Mouse (Mus musculus) cerebellum, adult 11 months (tissue): ENCODE results near the gene Igsf9.
A peak's percentile ranks its signal among the peaks of the same experiment; 100 is the strongest.

Source experiments
- DNase-seq: peaks from one replicate; pipeline ENCODE4 v3.0.0; 2022

Igsf9 gene

DNA sequence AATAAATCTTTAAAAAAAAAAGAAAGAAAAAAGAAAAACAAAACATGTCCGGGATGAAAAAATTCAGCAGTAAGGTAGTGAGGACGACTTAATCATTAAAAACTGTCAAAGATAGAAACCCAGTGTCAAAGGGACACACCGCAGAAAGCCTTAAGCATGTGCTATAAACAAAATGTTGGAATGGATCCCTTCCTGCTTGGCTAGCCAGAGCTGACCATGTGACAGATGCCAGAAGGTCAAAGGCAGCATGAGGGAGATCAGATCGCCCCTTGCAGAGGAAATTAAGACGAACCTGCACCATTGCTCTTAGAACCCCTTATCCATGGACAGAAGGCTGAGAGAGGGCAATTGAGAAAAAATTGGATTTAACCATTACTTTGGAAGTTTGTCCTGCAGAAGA is 12.2 kb upstream of the Igsf9 start:
- DNase-seq, result no peak

DNA sequence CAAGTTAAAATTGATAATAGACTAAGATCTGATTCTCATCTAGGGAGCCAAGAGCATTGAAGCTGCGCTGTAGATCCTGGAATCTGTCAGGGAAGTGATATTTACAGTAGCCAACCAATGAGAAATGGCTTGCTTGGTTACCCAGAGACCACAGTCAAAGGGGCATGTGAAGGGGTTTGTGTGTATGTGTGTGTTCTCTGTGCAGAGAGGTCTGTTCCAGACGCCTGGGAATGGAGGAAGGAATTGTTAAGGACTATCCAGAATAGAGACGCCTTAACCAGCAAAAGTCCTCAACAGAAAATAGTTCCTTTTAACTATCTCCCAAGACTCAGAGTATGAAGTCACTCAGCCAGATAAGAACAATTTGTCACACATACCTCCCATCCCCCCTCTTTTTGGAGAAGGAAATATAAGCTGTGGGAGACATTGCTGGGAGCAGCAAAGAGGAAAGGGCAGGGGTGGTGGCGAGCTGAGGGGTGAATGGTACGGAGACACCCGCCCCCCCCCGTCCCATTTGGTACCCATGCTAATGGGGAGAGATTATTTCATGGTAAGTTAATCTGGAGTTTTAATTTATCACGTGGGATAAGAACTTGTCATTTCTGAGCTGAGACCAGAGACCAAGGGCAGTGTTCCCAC is 11.7 kb upstream of the Igsf9 start:
- no peak for DNase-seq

DNA sequence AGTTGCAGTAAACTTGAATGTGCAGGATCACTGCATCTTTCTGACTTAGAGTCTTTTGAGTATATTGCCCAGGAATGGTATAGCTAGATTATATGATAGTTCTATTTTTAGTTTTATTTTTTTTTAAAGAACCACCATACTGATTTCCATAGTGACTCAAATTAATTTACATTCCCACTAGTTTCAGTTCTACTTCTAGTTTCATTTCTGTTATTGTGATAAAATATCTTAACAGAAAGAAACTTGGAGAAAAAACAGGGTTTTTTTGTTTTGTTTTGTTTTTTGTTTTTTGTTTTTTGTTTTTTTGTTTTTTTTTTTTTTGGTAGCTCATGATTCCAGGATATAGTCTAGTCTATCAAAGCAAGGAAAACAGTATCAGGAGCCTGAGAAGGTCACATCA is 8.7 kb upstream of the Igsf9 start:
- no peak for DNase-seq

DNA sequence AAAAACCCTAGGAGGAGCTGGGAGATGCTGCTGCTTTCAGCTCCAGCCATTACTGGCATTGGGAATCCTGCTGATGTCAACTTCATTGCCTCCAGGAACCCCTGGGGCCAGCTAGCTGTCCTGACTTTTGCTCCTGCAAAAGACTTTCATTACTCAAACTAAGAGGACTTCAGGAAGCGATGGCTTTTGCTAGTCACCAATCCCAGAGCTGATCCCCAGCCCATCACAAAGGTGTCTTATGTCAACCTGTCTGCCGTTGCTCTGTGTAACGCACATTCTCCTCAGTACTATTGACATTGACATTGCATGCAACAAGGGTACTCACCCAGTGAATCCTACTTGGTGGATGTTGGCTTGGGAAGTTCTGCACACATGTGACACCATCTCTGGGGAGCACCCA is 7.4 kb upstream of the Igsf9 start:
- DNase-seq, result no peak

DNA sequence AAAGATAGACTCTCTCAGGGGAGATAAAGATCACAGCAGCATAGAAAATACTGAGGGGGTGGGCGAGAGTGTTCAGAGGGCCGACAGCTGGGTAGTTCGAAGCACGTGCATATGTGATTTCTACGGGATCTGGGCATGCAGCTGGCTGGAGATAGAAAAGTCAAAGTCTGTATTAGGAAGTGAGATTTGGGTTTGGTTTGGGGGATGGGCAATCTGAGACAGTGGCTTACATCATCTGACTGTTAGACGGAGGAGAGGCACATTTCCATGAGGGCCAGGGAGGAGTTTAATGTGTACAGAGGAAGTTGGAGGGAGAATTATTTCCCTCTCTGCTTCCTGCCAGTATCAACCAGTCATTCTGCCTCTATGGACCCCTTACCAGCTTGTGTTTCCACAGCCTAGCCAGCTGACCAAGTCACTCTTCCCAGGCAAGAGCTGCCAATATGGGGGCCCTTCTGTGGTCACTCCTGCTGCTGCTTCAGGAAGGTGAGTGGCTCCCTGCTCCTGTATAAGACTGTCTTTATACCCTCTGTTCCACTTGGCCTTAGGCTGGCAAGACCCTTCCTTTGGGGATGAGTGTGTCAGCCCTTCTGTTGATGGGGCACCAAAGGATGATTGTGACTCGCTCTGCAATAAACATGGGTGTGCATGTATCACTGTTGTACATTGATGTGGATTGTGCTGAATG is 6.4 kb upstream of the Igsf9 start, which contains the start of gene Slamf9:
Gene Slamf9, plus strand, starts transcription at position 305 of the 688 bp plus-strand sequence.
- no peak for DNase-seq

DNA sequence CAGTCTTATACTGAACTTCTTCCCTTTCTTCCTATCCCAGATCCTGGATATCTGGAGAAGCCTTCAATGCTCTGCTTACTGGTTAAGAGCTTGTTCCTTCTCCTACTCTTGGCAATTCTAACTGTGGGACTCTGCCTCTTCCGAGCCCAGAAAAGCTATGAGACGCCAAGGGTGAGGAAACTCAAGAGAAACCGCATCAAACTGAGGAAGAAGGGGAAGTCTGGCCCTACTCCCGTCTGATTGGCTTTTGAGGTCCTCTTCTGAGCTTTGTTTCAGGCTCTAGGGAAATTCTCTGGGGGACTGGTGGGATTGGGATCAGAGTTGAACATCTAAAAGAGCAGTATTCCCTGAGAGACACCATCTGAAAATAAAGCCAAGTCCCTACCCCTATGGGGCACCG is 3.6 kb upstream of the Igsf9 start:
- no peak for DNase-seq

DNA sequence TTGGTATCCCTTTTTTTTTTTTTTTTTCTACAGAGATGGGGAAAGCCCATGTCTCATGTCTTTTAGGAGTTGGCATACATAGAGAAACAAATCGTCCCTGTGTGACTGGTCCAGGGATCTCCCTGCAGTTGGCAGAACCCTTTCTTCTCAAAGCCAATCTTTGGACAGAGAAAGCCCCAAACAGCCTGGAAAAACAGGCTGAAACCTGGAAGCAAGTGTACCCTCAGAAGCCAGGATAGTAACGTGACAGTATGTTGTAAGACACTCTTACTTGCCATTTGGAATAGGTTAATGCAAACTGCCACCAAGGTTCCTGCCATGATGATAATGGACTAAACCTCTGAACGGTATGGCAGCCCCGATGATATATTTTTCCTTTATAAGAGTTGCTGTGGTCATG is 1.2 kb upstream of the Igsf9 start:
- no peak for DNase-seq

DNA sequence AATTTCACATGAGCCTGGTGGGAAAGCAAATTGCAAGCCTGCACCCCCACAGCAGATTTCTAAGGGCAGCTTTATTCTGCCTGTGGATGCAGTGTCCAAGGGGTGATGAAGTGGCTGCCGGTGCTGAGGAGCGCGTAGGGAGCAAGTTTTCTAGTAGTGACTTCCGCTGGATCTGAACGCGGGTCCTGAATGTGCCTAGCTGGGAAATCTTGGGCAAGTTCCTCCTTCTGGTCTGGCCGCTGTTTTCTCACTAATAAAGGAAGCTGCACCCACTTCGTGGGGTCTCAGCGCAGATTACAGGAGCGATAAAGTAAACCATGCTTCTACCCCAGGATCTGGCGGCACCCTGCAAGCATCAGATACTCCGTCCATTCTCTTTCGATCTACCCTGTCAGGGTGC is 477 bp upstream of the Igsf9 start:
- no peak for DNase-seq

DNA sequence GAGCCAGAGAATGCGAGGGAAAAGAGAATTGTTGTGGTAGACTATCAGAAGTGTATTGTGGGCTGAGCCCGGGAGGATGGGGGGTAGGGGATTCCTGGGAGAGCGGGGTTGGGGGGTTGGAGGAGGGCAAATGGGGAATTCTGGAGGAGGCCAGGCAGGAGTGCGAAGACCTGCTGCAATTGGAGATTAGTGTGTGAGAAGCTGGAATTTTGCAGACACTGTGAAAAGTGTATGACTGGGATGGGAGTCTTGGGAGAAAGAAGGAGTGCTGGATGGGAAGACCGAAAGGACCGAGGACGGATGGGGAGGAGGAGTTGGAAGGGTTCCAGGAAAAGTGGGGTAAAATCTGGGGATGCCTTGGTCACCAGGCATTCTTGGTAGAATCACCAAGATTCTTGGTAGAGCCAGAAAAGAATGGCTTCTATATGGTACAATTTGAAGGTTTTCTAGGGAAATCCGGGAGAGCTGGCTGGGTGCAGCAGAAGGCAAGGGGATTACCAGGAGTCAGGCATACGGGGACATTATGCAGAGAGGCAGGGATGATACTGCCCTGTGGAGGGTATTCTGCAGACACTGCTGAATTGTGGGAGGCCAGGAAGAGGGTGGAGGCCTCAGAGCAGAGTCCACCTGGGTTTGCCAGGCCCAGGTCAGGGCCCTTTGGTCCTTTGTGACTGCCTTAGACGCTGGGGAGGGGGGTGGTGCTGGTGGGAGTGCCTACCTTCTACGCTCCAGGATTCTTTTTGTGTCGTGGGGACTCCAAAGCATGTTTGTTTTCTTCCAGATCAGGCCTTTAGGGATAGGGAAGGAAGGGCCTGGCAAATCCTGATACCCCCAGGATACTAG is 1.2 kb downstream of the Igsf9 start:
- no peak for DNase-seq

DNA sequence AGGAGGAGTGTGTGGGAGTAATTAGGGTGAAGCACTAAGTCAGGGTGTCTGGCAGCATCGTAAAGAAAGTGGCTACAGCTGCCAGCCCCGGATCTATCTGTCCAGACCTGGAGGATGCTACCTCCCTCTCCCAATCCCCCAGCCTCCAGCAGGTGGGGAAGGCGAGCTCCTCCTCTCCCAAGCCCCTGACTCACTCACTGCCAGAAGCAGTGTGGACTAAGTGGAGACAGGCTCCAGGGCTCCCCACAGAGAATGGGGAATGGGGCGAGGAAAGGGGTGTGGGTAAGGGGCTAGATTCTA is 1.7 kb downstream of the Igsf9 start:
- no peak for DNase-seq

DNA sequence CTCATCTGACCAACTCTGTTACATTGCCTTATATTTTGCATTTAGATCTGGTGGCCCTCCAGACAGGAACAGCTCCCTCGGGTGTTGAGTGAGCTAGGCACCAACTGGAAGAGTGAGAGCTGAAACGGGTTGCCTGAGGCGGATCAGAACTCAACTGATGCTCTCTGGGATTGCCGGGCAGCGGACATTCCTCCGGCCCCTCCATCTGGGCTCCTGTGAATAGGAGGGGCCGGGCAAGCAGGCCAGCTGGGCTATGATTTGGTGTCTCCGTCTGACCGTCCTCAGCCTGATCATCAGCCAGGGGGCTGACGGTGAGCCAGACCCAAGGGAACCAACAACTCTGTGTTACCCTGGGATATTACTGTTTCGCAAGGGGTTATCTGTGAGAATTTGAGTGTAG is 2.6 kb downstream of the Igsf9 start:
- DNase-seq, result no peak

DNA sequence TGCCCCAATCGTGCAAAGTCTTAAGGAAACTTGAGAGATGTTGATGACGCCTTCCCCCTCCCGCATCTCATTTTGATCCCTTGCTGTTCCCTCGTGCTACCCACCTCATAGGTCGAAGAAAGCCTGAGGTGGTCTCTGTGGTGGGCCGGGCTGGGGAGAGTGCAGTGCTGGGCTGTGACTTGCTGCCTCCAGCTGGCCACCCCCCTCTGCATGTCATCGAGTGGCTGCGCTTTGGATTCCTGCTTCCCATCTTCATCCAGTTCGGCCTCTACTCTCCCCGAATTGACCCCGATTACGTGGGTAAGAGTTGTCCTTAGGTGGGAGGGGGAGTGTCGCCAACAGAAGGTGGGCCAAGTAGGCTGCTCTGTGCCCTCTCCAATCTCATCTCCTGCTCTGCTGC is 3.1 kb downstream of the Igsf9 start:
- DNase-seq, result no peak

DNA sequence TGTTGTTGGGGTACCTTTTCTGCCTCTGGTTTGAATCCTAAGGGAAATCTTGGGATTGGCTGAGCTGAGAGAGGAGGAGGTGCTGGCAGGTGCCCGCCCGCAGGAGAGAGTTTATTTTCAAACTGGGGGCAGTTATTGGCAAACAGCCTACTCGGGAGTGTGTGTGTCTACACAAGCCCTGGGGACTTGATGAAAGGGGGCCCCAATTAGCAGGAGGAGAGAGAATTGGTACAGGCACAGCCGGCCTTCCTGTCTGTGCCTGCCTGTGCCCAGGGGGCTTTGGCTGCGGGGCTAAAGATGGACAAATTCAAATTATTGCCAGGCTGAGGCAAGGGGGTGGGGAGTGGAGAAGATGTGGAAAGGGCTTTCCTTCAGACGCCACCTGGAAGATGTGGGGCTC is 4.2 kb downstream of the Igsf9 start:
- DNase-seq, result no peak

DNA sequence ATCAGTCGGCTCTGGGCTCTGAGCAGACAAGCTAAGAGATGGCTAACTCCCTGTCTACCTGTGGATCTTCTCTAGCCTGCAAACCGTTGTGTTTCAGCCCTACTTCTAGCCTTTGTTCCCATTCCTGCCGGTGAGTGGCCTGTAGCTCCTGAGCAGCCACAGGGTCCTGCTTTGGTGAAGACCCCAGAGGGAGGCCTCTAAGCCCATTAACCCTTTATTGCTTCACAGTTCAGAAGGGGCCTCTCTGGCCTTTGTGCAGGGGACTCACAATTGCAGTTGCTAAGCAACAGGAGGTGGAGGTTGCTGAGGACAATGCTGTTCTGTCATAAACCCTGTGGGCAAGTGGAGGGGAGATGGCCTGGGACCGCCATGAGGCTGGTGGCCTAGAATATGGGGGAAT is 4.6 kb downstream of the Igsf9 start:
- DNase-seq, result no peak

DNA sequence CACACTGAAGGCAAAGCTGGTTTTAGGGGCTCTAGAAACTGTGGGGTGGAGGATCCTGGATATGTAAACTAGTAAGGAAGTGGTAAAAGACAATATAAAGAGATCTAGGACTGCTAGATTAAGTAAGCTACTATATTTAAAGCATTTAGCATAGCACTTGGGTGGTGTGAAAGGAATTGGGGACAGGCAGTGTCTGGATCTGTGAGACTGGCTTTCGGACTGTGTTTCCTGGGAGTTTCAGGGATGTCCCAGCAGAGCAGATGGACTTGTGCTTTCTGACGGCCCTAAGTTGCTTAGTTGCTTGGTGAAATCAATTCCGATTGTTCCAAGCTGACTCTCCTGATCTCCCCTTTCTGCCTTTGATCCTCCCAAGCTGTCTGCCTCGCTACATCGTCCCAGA is 5.1 kb downstream of the Igsf9 start:
- DNase-seq, result no peak

DNA sequence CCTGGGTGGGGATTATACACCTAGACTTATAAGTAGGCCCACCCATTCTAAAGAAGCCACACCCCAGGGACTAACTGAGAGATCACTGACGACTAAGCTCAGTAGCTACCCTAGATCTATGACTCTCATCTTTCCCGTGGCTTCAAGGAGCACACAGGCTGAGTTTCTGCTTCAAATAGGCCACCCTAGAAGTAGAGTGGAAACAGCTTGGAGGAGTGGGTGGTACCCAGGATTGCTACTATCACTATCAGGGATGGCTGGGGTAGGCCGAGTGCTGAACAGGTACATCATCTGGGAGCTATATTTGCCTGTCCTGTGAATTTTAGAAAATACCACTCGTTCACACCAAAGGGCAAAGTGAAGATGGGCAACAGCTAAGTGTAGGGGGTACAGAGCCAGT is 6.3 kb downstream of the Igsf9 start:
- DNase-seq, result no peak

DNA sequence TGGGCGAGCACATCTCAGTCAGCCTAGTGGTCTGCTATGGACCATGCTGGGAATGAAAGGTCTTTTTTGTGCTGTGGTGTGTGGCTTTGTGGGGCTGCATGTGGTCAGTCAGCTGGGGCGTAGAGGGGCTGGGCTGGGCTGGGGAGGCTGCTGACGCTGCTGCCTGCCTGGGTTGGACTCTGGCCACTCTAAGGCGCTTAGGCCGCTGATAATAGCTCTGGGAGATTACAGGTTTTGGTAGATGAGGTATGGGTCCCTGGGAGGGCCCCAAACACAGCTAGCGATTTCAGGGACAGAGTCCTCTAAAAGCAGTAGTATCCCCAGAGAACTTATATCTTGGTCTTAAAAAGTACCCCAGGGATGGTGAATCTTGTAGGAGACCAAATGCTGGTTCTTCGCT is 7.2 kb downstream of the Igsf9 start:
- DNase-seq, result no peak

DNA sequence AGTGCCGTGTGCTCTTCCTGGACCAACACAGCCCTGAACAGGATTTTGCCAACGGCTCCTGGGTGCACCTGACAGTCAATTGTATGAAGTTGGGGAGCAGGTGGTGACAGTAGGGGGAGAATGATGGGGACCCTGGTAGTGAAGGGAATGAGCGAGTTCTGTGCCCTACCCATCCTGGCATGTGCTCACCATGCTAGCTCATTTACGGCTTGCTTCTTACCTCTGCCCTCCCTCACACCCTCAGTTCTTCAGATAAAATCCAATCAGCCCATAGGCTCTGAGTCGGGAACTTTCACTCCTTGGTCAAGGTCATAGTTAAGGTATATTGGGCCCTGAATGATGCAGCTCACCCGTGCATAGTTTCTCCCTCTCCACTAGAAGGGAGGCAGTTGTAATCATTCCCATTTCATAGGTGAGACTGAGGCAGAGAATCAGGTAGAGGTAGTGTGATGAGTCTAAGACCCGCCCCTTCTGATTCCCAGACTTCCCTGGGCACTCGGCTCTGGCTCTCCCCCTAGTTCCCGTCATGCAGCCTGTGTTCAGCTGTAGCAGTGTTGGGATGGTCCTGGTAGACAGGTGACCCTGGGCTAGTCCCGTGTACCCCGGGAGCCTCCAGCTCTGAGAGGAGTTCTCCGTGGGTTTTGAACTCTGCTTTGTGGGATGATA is 8.1 kb downstream of the Igsf9 start:
- DNase-seq, result no peak

DNA sequence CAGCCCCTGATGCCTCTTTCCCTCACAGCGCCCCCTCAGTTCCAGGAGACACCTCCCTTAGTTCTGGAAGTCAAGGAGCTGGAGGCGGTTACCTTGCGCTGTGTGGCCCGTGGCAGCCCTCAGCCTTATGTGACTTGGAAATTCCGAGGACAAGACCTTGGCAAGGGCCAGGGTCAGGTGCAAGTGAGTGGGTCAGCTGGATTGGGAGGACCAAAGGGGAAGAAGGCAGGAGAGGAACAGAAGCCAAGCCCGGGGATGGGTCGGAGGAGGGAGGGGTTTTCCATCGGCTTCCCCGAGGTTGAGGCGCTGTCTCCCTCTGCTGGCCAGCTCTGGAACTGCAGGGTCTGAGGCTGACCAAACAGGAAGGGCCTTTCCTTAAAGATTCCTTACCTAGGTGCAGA is 8.7 kb downstream of the Igsf9 start:
- DNase-seq, result peak; percentile 76

DNA sequence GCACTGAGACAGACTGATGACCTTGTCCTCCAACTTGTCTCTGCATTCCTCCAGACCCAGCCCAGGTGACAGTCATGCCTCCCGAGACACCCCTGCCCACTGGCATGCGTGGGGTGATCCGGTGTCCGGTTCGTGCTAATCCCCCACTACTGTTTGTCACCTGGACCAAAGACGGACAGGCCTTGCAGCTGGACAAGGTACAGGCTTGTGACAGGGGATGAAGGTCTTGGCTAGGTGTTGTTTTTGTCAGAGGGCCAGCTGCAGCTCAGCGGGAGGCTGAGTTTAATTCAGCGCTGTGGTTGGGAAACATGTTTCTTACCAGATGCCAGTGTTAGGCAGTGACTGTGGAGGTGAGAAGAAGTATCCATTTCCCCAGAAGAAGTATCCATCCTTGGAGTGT is 10.5 kb downstream of the Igsf9 start:
- no peak for DNase-seq

DNA sequence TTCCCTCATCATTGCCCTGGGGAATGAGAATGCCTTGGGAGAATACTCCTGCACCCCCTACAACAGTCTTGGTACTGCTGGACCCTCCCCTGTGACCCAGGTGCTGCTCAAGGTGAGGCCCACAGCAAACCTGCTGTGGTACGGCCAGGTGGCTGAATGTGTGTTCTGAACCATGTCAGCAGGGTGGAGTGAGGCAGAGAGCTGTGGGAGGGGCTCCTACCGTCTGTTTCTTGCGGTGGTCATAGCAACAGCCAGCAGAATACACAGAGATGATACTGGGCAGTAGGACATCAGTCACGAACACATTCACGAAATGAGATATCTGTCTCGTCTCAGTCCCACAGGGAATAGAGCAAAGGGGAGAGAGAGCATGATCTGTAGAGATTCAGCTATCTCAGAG is 11.9 kb downstream of the Igsf9 start:
- DNase-seq, result no peak

DNA sequence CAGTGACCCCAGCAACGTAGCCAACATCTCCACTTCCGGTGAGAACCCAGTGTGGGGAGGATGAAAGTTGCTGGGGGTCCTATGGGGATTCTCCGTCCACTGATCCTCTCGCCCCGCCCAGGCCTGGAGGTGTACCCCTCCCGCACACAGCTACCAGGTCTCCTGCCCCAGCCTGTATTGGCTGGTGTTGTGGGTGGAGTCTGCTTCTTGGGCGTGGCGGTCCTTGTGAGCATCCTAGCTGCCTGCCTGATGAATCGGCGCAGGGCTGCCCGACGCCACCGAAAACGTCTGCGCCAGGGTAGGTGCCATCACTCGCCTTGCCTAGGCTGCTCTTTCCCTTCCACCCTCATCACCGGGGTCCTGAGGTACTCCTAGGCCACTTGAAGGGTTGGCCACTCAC is 14.4 kb downstream of the Igsf9 start:
- DNase-seq, result no peak

DNA sequence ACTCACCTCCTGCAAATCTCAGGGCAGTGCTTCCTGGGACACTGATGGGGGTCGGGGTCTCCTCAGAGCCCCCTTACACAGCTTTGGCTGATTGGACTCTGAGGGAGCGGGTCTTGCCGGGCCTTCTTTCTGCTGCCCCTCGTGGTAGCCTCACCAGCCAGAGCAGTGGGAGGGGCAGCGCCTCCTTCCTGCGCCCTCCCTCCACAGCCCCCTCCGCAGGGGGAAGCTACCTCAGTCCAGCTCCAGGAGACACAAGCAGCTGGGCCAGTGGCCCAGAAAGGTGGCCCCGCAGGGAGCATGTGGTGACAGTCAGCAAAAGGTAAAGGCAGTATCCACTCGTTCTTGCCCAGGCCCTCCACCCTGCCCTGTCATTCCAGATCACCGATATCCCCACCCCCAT is 15.8 kb downstream of the Igsf9 start:
- no peak for DNase-seq
